Mouse (Mus musculus) embryonic facial prominence, embryonic 15.5 days (tissue): ENCODE measurements around the gene Ptger3. TPM values are rescaled to one million over a fixed set of nuclear protein-coding genes. Genes with fewer than 3 reads are reported as not detected.
A peak's percentile ranks its signal among the peaks of the same experiment; 100 is the strongest.

Experiments
- ATAC-seq: fragments of 200-750 bp; cut with Nextera tagmentation; 2 replicates; pipeline ENCODE4 v1.8.0; 2017; ENCODE audit warnings: low read depth, moderate TSS enrichment; ENCODE audit not compliant: insufficient number of reproducible peaks, low FRiP score, low TSS enrichment
- H3K27ac ChIP-seq: fragments of 300-500 bp; sonication (generic); replicated peaks from 2 replicates; pipeline ENCODE4 v1.5.1; 2015; ENCODE audit warnings: mild to moderate bottlenecking, inconsistent platforms
- H3K27me3 ChIP-seq: fragments of 300-500 bp; sonication (generic); 2 replicates; pipeline ENCODE4 v1.6.1; 2015; ENCODE audit warnings: inconsistent platforms
- H3K36me3 ChIP-seq: fragments of 300-500 bp; sonication (generic); 2 replicates; pipeline ENCODE4 v1.6.1; 2015; ENCODE audit warnings: mild to moderate bottlenecking, inconsistent platforms
- H3K4me1 ChIP-seq: fragments of 300-500 bp; sonication (generic); 2 replicates; pipeline ENCODE4 v1.6.1; 2015; ENCODE audit warnings: inconsistent platforms
- H3K4me2 ChIP-seq: fragments of 300-500 bp; sonication (generic); replicated peaks from 2 replicates; pipeline ENCODE4 v1.6.1; 2015; ENCODE audit warnings: mild to moderate bottlenecking, inconsistent platforms
- H3K4me3 ChIP-seq: fragments of 300-500 bp; sonication (generic); replicated peaks from 2 replicates; pipeline ENCODE4 v1.5.1; 2015; ENCODE audit warnings: mild to moderate bottlenecking, inconsistent platforms
- H3K9ac ChIP-seq: fragments of 300-500 bp; sonication (generic); 2 replicates; pipeline ENCODE4 v1.6.1; 2015; ENCODE audit warnings: inconsistent platforms
- H3K9me3 ChIP-seq: fragments of 300-500 bp; sonication (generic); replicated peaks from 2 replicates; pipeline ENCODE4 v1.6.1; 2016; ENCODE audit warnings: inconsistent platforms
- WGBS: fragments of 180-500 bp; shearing (Covaris S2); methylation state at CpG from one replicate; pipeline ENCODE4 v1.1.7; 2015; 5-methylcytosine and 5-hydroxymethylcytosine counted together
- polyA plus RNA-seq: library from polyadenylated mRNA; unstranded; fragments of >200 nt; fragmentation: Nextera tagmentation; extraction: Ambion mirVana; gene quantifications from 2 replicates; pipeline ENCODE4 v1.2.1, GENCODE M21; 2015

Gene Ptger3
- polyA plus RNA-seq, 1 experiment from 2014 or later = 14.1 TPM

DNA sequence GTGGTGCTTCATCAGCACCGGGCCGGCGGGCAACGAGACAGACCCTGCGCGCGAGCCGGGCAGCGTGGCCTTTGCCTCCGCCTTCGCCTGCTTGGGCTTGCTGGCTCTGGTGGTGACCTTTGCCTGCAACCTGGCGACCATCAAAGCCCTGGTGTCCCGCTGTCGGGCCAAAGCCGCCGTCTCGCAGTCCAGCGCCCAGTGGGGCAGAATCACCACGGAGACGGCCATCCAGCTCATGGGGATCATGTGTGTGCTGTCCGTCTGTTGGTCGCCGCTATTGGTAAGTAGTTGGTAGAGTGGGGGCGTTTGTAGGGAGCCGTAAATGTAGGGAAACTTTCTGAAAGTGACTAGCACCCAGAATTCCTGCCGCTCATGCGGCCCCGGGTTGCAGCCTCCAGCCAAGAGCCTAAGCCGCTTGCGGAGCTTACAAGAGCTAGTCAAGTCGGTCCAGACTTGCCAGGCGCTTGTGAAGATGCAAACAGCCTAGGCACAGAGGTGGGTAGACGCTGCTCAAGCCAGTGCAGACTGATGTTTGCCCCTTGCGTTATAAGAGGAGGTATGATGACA lies 957 bp downstream of the Ptger3 start:
- Histone ChIP-seq H3K9ac (peak overlapping the region; percentile 44), H3K27me3 (peaks cover 34% of the 10 kb centered on the region), H3K36me3 (no peaks in the 10 kb centered on the region), H3K9me3 (no peaks in the 10 kb centered on the region), H3K4me1 (peaks cover 16% of the 10 kb centered on the region), H3K4me2 (peak overlapping the region; percentile 99), H3K27ac (no peak overlapping the region), H3K4me3 (peak overlapping the region; percentile 55)
- no peak; the same call in 1 of the 2 replicates for ATAC-seq
- 2% methylated on average over 34 of the region's 34 CpGs for WGBS

DNA sequence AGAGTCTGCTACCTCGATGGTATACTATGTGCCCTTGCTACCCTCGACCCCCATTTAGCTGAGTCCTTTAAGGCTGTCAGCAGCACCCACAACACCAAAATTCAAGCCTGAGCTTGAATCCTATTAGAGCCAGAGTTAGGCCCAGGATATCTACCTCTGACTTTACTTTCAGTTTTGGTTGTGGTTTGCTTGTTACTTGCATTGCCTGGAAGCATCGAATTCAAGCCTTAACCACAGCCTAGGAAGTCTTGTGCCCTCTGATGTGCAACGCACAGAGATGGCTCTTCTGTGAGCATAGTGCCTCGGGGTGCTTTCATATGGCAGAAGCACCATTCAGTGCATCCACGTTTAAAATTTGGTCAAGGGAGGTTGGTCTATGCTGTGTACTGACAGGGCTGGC lies 5.3 kb downstream of the Ptger3 start:
- Histone ChIP-seq H3K9me3 (no peaks in the 10 kb centered on the region), H3K27ac (no peak overlapping the region), H3K4me2 (no peak overlapping the region), H3K4me1 (peaks cover 11% of the 10 kb centered on the region), H3K36me3 (no peaks in the 10 kb centered on the region), H3K27me3 (peaks cover 25% of the 10 kb centered on the region), H3K9ac (no peak overlapping the region), H3K4me3 (no peak overlapping the region)
- WGBS = 71% methylated on average over 6 of the region's 6 CpGs
- ATAC-seq = no peak

DNA sequence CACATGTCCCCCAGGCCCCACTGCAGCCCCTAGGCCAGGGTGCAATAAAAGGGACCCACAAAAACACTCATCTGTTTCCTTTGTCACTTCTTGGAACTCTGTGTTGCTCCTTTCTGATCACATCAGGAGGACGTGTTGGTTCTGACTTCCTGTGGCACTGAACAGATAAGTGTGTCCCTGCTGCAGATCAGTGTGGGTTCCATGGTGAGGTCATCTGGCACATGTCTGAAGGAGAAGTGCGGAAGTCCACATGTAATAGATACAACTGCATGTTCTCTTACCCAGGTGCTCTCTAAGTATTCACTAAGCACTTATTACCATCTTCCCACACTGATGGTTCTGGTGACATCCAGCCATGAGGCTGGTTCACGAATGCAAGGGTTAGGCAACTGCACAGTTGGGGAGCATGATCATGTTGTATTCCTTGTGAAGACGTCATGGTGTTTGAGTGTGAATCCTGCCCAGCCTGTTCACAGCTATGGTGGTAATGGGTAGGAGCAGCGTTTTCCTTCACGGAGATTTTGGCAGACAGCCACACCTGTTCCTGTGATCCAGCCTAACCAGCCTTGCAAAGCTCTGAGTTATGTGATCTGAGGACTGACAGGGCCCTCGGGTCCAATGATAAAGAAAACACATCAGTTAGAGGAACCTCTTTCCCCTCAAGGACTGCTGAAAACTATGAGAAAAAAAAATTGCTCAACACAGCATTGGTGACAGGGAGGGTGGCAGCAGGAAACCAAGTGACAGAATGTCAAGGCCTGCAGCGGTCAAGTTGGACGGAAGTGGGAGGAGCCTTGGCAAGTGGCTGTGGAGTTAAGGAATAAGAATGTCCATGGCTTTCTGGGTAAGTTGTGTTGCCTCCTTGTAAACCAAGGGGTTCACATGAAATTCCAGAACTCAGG lies 9.0 kb downstream of the Ptger3 start:
- Histone ChIP-seq H3K4me2 (no peak overlapping the region), H3K27ac (no peak overlapping the region), H3K4me1 (no peaks in the 10 kb centered on the region), H3K36me3 (no peaks in the 10 kb centered on the region), H3K9me3 (no peaks in the 10 kb centered on the region), H3K27me3 (no peaks in the 10 kb centered on the region), H3K9ac (no peak overlapping the region), H3K4me3 (no peak overlapping the region)
- peak; percentile 54; the same call in 1 of the 2 replicates for ATAC-seq
- 60% methylated on average over 9 of the region's 9 CpGs for WGBS

DNA sequence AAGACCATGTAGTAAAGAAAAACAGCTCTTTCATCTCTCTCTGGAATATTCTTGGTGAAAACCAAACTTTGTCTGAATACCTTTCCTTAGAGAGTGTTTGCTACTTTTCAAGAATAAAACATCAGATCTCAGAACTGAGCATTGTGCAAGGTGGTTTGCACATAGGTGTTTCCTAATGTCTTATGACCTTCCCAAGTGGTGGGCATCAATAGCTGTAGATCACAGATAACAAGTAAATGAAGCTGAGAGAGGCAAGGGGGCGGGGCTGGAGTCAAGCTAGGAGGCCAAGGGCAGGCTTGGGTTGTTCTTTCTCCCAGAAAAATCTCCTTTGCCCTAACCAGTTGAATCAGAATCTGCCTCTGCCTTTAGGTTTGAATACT lies 9.6 kb downstream of the Ptger3 start:
- Histone ChIP-seq H3K4me1 (no peaks in the 10 kb centered on the region), H3K9me3 (no peaks in the 10 kb centered on the region), H3K9ac (no peak overlapping the region), H3K4me3 (no peak overlapping the region), H3K27ac (no peak overlapping the region), H3K36me3 (no peaks in the 10 kb centered on the region), H3K4me2 (no peak overlapping the region), H3K27me3 (no peaks in the 10 kb centered on the region)
- WGBS = 73% methylated on average over 1 of the region's 1 CpGs
- ATAC-seq = no peak

DNA sequence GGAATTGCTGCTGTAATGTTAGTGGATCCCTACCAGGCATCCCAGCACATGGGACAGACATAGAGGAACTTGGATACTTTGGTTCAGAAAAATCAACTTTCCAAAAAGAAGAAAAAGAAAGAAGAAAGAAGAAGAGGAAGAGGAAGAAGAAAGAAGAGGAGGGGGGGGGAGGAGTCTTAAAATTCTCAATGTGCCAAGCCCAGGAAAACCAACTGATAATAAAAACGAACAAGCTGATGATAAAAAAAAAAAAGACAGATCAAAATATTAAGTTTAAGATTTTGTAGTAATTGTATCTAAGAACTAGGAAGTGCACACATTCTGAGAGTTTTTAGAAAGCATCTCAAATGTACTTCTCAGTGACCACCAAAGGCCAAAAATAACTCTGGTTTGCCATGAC lies 10.2 kb downstream of the Ptger3 start:
- 70% methylated on average over 1 of the region's 1 CpGs for WGBS
- Histone ChIP-seq H3K4me1 (no peaks in the 10 kb centered on the region), H3K9me3 (no peaks in the 10 kb centered on the region), H3K4me2 (no peak overlapping the region), H3K27me3 (no peaks in the 10 kb centered on the region), H3K36me3 (no peaks in the 10 kb centered on the region), H3K27ac (no peak overlapping the region), H3K9ac (no peak overlapping the region), H3K4me3 (no peak overlapping the region)
- ATAC-seq = no peak

DNA sequence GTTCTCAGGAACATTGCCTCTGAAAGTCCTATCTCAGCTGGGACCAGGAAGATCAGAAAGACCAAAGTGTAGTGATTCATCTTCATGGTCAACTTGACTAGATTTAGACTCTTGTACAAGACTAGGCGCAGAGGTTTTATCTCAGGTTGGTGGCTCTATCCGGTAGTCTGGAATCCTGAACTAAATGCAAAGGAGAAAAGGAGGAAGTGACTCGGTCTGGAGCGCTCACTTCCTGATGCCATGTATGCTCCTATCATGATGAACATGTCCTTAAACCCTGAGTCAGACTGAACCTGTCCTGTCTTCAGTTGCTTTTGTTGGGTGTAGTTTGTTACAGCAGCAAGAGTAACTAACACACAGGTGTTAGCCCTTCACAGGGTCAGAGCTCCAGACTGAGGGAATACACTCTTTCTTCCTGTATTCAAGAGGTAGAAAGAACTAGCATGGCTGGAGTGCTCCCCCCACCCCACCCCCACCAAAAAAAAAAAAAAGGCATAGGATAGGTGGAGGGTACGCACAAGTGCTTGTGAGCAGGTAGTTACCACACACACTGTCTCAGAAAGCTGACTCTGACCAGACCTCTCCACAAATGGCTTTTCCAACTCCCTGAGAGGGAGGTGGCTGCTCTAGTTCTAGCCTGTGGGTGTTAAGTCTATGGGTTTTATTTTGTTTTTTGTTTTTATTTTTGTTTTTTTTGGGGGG lies 11.9 kb downstream of the Ptger3 start:
- H3K36me3 ChIP-seq = no peaks in the 10 kb centered on the region
- H3K27ac ChIP-seq = no peak overlapping the region
- peaks cover 5% of the 10 kb centered on the region; the same call in 1 of the 2 replicates for H3K4me1 ChIP-seq
- H3K4me2 ChIP-seq = no peak overlapping the region
- no peak overlapping the region for H3K9ac ChIP-seq
- H3K4me3 ChIP-seq = no peak overlapping the region
- no peak for ATAC-seq
- 98% methylated on average over 5 of the region's 5 CpGs for WGBS
- no peaks in the 10 kb centered on the region for H3K9me3 ChIP-seq
- no peaks in the 10 kb centered on the region for H3K27me3 ChIP-seq

DNA sequence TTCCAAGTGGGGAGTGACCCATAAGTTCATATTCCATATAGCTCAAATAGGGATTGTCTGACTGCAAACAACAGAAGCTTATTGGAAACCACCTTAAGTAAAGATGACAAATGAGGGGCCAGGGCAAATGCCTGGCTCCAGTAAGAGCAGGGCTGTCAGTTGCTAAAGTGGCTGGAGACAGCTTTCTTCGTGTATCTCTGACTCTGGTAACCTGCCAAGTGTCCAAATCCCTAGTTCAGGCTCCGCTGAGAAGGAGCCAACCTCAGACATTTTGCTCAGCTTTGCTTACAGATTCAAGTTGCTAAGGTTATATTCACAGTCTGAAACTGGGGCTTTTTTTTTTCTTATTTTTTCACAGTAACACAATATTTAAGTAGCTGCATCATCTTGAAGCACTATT lies 12.7 kb downstream of the Ptger3 start:
- Histone ChIP-seq H3K27ac (no peak overlapping the region), H3K4me1 (peaks cover 5% of the 10 kb centered on the region; the same call in 1 of the 2 replicates), H3K27me3 (no peaks in the 10 kb centered on the region), H3K4me2 (no peak overlapping the region), H3K36me3 (no peaks in the 10 kb centered on the region), H3K9ac (no peak overlapping the region), H3K4me3 (no peak overlapping the region), H3K9me3 (no peaks in the 10 kb centered on the region)
- WGBS = 64% methylated on average over 2 of the region's 2 CpGs
- no peak for ATAC-seq

DNA sequence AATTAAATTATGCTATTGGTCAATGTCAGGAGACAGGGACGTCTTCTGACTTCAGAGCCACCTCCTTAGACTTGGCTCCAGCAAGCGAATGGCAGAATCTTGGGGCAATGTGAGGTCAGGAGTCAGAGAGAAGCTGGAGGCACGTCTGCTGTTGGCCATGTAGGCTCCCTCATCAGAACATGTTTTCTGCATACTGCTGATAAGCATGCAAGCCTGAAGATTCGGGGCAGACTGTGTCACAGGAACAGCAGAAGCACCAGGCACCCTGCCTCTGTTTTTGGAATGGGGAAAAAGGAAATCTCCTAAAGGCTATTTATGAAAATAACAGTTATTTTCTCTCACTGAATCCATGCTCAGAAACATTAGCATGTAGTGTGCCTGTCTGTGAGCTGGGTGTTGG lies 13.6 kb downstream of the Ptger3 start:
- Histone ChIP-seq H3K27me3 (no peaks in the 10 kb centered on the region), H3K36me3 (no peaks in the 10 kb centered on the region), H3K4me2 (no peak overlapping the region), H3K9me3 (no peaks in the 10 kb centered on the region), H3K4me3 (no peak overlapping the region), H3K27ac (no peak overlapping the region), H3K4me1 (peaks cover 5% of the 10 kb centered on the region; the same call in 1 of the 2 replicates), H3K9ac (no peak overlapping the region)
- ATAC-seq = no peak
- WGBS = 61% methylated on average over 4 of the region's 4 CpGs

DNA sequence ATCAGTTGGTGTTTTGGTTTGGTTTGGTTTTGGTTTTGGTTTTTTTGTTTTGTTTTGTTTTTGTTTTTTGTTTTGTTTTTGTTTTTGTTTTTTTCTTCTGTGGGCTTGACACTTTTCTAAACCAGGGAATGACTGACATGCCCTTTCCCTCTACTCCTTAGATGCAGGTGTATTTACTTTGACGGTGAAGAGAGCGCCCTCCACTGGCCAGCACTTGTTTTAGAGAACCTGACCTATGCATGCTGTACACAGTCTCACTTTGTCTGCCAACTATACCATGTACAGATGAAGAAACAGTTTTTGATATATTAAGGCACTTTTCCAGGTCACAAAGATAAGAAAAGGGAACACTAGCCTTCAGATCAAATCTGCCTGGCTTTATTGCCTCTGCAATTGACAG lies 15.1 kb downstream of the Ptger3 start:
- Histone ChIP-seq H3K4me2 (no peak overlapping the region), H3K9me3 (no peaks in the 10 kb centered on the region), H3K4me3 (no peak overlapping the region), H3K27ac (no peak overlapping the region), H3K36me3 (no peaks in the 10 kb centered on the region), H3K4me1 (peaks cover 5% of the 10 kb centered on the region; the same call in 1 of the 2 replicates), H3K9ac (no peak overlapping the region), H3K27me3 (no peaks in the 10 kb centered on the region)
- no peak for ATAC-seq
- WGBS = 30% methylated on average over 2 of the region's 2 CpGs

DNA sequence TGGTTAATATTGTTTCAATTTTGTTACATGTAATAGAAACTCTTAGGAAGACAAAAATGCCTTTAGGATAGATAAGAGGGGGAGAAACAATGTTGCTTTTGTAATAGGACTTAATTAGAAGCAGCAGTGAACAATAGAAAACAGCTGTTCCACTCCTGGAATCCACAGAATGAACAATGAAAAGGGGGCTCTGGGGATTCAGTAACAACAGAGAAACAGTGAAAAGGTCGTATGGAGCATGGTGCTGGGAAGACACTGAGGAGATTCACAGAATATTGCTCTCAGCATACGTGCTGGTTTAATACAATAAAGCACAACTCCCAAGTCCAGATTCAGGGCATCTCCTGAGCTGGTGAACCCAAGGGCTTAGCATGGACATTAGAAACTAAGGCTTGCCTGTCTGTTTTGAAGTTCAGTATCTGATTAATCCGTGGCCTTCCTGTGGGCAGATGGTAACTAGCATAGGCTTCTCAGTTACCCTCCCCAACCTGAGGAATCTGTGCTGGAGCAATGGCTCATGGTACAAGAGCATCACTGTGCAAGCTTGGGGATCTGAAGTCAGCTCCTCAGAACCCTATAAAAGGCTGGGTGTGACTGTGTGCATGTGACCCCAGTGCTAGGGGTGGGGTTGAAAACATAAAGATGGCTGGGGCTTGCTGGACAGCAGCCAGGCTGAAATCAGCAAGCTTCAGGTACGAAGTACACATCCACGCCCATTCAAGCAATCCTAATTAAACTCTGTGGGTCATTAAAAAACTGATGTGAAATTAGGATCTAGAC lies 16.1 kb downstream of the Ptger3 start:
- Histone ChIP-seq H3K4me2 (no peak overlapping the region), H3K4me3 (no peak overlapping the region), H3K27me3 (no peaks in the 10 kb centered on the region), H3K27ac (0 out of 2 replicates have a peak overlapping the region, but pooled peaks have one; percentile 11), H3K4me1 (peaks cover 5% of the 10 kb centered on the region; the same call in 1 of the 2 replicates), H3K9ac (no peak overlapping the region), H3K9me3 (no peaks in the 10 kb centered on the region), H3K36me3 (no peaks in the 10 kb centered on the region)
- 29% methylated on average over 5 of the region's 5 CpGs for WGBS
- ATAC-seq = peak; percentile 70; the same call in 1 of the 2 replicates
